Mouse (Mus musculus): ENCODE results near the gene Dennd4c. TPM values are rescaled to one million over a fixed set of nuclear protein-coding genes. Genes with fewer than 3 reads are reported as not detected.
"Not testable (repeated sequence)": the region's sequence is repeated elsewhere in the genome, so short reads cannot be mapped to it uniquely, and the experiment has no call there.

Gene Dennd4c
- polyA plus RNA-seq, 1 experiment from 2014 or later, result 7.4 TPM

- not testable (repeated sequence) for ATAC-seq (replicated peaks; ENCODE audit: low FRiP score, low TSS enrichment, low read depth); H3K4me3 ChIP-seq (ENCODE audit: low read depth, low read length); H3K27ac ChIP-seq (ENCODE audit: low read depth); H3K27me3 ChIP-seq (replicated peaks; ENCODE audit: control insufficient read depth, insufficient read depth, low read length); DNase-seq (ENCODE audit: low spot score); H3K9me3 ChIP-seq (ENCODE audit: control insufficient read depth, low read length); H3K4me1 ChIP-seq (replicated peaks; ENCODE audit: control insufficient read depth, insufficient read depth, low read length); H3K4me2 ChIP-seq (ENCODE audit: low read length); H3K9ac ChIP-seq (ENCODE audit: low read length)
- WGBS, result 98% methylated on average over 2 of the region's 2 CpGs
- peaks cover 85% of the 10 kb centered on the region for H3K36me3 ChIP-seq (ENCODE audit: control insufficient read depth, insufficient read depth, low read length)
These were observed 92.8 kb downstream of the Dennd4c start for GRCm38 (mm10) chr4:86841141-86841540.

GRCm38 (mm10) chr4:86845384-86845783 lies 97.0 kb downstream of the Dennd4c start:
- no peak overlapping the region for H3K4me2 ChIP-seq (ENCODE audit: low read length)
- H3K9ac ChIP-seq (ENCODE audit: low read length), result no peak overlapping the region
- no peaks in the 10 kb centered on the region for H3K27me3 ChIP-seq (replicated peaks; ENCODE audit: control insufficient read depth, insufficient read depth, low read length)
- no peak for ATAC-seq (replicated peaks; ENCODE audit: low FRiP score, low TSS enrichment, low read depth)
- no peaks in the 10 kb centered on the region for H3K9me3 ChIP-seq (ENCODE audit: control insufficient read depth, low read length)
- WGBS, result 94% methylated on average over 3 of the region's 3 CpGs
- no peaks in the 10 kb centered on the region for H3K4me1 ChIP-seq (replicated peaks; ENCODE audit: control insufficient read depth, insufficient read depth, low read length)
- H3K36me3 ChIP-seq (ENCODE audit: control insufficient read depth, insufficient read depth, low read length), result peaks cover 65% of the 10 kb centered on the region
- H3K4me3 ChIP-seq (ENCODE audit: low read depth, low read length), result no peak overlapping the region
- no peak for DNase-seq (ENCODE audit: low spot score)
- H3K27ac ChIP-seq (ENCODE audit: low read depth), result no peak overlapping the region

- WGBS, result 81% methylated on average over 2 of the region's 2 CpGs
- ATAC-seq (replicated peaks; ENCODE audit: low FRiP score, low TSS enrichment, low read depth) (no peak), DNase-seq (ENCODE audit: low spot score) (no peak)
- no peak overlapping the region for H3K4me3 ChIP-seq (ENCODE audit: low read depth, low read length)
- no peak overlapping the region for H3K9ac ChIP-seq (ENCODE audit: low read length)
- no peaks in the 10 kb centered on the region for H3K9me3 ChIP-seq (ENCODE audit: control insufficient read depth, low read length)
- H3K27ac ChIP-seq (ENCODE audit: low read depth), result no peak overlapping the region
- no peaks in the 10 kb centered on the region for H3K4me1 ChIP-seq (replicated peaks; ENCODE audit: control insufficient read depth, insufficient read depth, low read length)
- H3K4me2 ChIP-seq (ENCODE audit: low read length), result no peak overlapping the region
- peaks cover 46% of the 10 kb centered on the region for H3K36me3 ChIP-seq (ENCODE audit: control insufficient read depth, insufficient read depth, low read length)
- H3K27me3 ChIP-seq (replicated peaks; ENCODE audit: control insufficient read depth, insufficient read depth, low read length), result no peaks in the 10 kb centered on the region
These were observed 98.9 kb downstream of the Dennd4c start for GRCm38 (mm10) chr4:86847246-86847645.

GRCm38 (mm10) chr4:86851331-86851730 lies 103.0 kb downstream of the Dennd4c start:
- DNase-seq (ENCODE audit: low spot score) (no peak), ATAC-seq (replicated peaks; ENCODE audit: low FRiP score, low TSS enrichment, low read depth) (no peak)
- no peaks in the 10 kb centered on the region for H3K27me3 ChIP-seq (replicated peaks; ENCODE audit: control insufficient read depth, insufficient read depth, low read length)
- H3K4me1 ChIP-seq (replicated peaks; ENCODE audit: control insufficient read depth, insufficient read depth, low read length), result peaks cover 4% of the 10 kb centered on the region; the same call in 1 of the 2 replicates
- no peak overlapping the region for H3K4me3 ChIP-seq (ENCODE audit: low read depth, low read length)
- 0 out of 2 replicates have a peak, but pooled peaks cover 2% of the 10 kb centered on the region for H3K9me3 ChIP-seq (ENCODE audit: control insufficient read depth, low read length)
- H3K4me2 ChIP-seq (ENCODE audit: low read length), result no peak overlapping the region
- peaks cover 47% of the 10 kb centered on the region for H3K36me3 ChIP-seq (ENCODE audit: control insufficient read depth, insufficient read depth, low read length)
- H3K9ac ChIP-seq (ENCODE audit: low read length), result no peak overlapping the region
- 78% methylated on average over 2 of the region's 2 CpGs for WGBS
- H3K27ac ChIP-seq (ENCODE audit: low read depth), result no peak overlapping the region

GRCm38 (mm10) chr4:86852018-86852417 lies 103.7 kb downstream of the Dennd4c start:
- ATAC-seq (replicated peaks; ENCODE audit: low FRiP score, low TSS enrichment, low read depth), result no peak
- Histone ChIP-seq H3K4me3 (ENCODE audit: low read depth, low read length) (no peak overlapping the region), H3K27me3 (replicated peaks; ENCODE audit: control insufficient read depth, insufficient read depth, low read length) (no peaks in the 10 kb centered on the region), H3K9ac (ENCODE audit: low read length) (no peak overlapping the region), H3K27ac (ENCODE audit: low read depth) (no peak overlapping the region), H3K4me2 (ENCODE audit: low read length) (no peak overlapping the region), H3K4me1 (replicated peaks; ENCODE audit: control insufficient read depth, insufficient read depth, low read length) (peaks cover 4% of the 10 kb centered on the region; the same call in 1 of the 2 replicates), H3K36me3 (ENCODE audit: control insufficient read depth, insufficient read depth, low read length) (peaks cover 44% of the 10 kb centered on the region), H3K9me3 (ENCODE audit: control insufficient read depth, low read length) (0 out of 2 replicates have a peak, but pooled peaks cover 2% of the 10 kb centered on the region)
- 61% methylated on average over 3 of the region's 3 CpGs for WGBS
- DNase-seq (ENCODE audit: low spot score), result no peak

- 0 out of 2 replicates have a peak, but pooled peaks cover 2% of the 10 kb centered on the region for H3K9me3 ChIP-seq (ENCODE audit: control insufficient read depth, low read length)
- no peak overlapping the region for H3K4me2 ChIP-seq (ENCODE audit: low read length)
- H3K4me3 ChIP-seq (ENCODE audit: low read depth, low read length), result no peak overlapping the region
- DNase-seq (ENCODE audit: low spot score) (no peak), ATAC-seq (replicated peaks; ENCODE audit: low FRiP score, low TSS enrichment, low read depth) (no peak)
- WGBS, result 86% methylated on average over 4 of the region's 4 CpGs
- H3K36me3 ChIP-seq (ENCODE audit: control insufficient read depth, insufficient read depth, low read length), result peaks cover 37% of the 10 kb centered on the region
- H3K27ac ChIP-seq (ENCODE audit: low read depth), result no peak overlapping the region
- H3K27me3 ChIP-seq (replicated peaks; ENCODE audit: control insufficient read depth, insufficient read depth, low read length), result no peaks in the 10 kb centered on the region
- H3K9ac ChIP-seq (ENCODE audit: low read length), result no peak overlapping the region
- peaks cover 4% of the 10 kb centered on the region; the same call in 1 of the 2 replicates for H3K4me1 ChIP-seq (replicated peaks; ENCODE audit: control insufficient read depth, insufficient read depth, low read length)
These were observed 104.6 kb downstream of the Dennd4c start for GRCm38 (mm10) chr4:86852813-86853590.

GRCm38 (mm10) chr4:86856304-86857112 lies 108.2 kb downstream of the Dennd4c start:
- ATAC-seq (replicated peaks; ENCODE audit: low FRiP score, low TSS enrichment, low read depth), result peak; percentile 4; the same call in 1 of the 2 replicates
- WGBS, result 2% methylated on average over 50 of the region's 50 CpGs
- Histone ChIP-seq H3K36me3 (ENCODE audit: control insufficient read depth, insufficient read depth, low read length) (peaks cover 31% of the 10 kb centered on the region), H3K4me2 (ENCODE audit: low read length) (peak overlapping the region; percentile 59), H3K4me3 (ENCODE audit: low read depth, low read length) (peak overlapping the region; percentile 49), H3K4me1 (replicated peaks; ENCODE audit: control insufficient read depth, insufficient read depth, low read length) (peaks cover 4% of the 10 kb centered on the region; the same call in 1 of the 2 replicates), H3K9ac (ENCODE audit: low read length) (peak overlapping the region; percentile 87), H3K27me3 (replicated peaks; ENCODE audit: control insufficient read depth, insufficient read depth, low read length) (no peaks in the 10 kb centered on the region), H3K9me3 (ENCODE audit: control insufficient read depth, low read length) (0 out of 2 replicates have a peak, but pooled peaks cover 2% of the 10 kb centered on the region), H3K27ac (ENCODE audit: low read depth) (peak overlapping the region; percentile 92)
- DNase-seq (ENCODE audit: low spot score), result peak; percentile 65

Measured in intestine, embryonic 14.5 days (tissue).